Mouse (Mus musculus): ENCODE data around the gene Sox1.
A peak's percentile ranks its signal among the peaks of the same experiment; 100 is the strongest.

Gene Sox1

GRCm38 (mm10) chr8:12368856-12369255 is 26.2 kb upstream of the Sox1 start:
- Histone ChIP-seq H3K9me3 (ENCODE audit: low read length) (no peaks in the 10 kb centered on the region), H3K36me3 (ENCODE audit: insufficient read depth, low read length) (no peaks in the 10 kb centered on the region), H3K4me1 (replicated peaks; ENCODE audit: low read depth, low read length) (no peaks in the 10 kb centered on the region)

DNA sequence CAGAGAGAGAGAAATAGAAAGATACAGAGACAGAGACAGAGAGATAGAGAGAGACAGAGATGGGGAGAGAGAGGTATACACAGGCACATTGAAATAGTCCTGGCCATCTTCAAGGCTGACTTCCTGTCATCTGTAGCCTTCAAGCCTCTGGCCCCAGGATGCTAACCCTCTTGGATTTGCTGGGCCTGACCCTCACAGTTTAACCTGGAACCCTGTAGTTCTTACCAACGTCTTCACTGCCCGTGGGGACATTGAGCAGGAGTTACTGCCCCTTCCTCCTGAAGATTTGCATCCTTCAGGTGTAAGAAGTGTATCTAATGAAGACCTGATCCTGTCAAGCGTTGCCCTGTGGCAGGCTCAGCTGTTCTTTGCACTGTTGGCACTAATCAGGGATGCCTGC is 14.0 kb upstream of the Sox1 start:
- no peak for TF ChIP-seq NANOG (IDR thresholded peaks at IDR 0.05; ENCODE audit: borderline replicate concordance, low read length)
- TF ChIP-seq CTCF (conservative IDR thresholded peaks at IDR 0.05; ENCODE audit: low read length) = no peak
- TF ChIP-seq POU5F1 (IDR thresholded peaks at IDR 0.05; ENCODE audit: borderline replicate concordance, low read length) = no peak
- no peak overlapping the region for H3K4me3 ChIP-seq (replicated peaks; ENCODE audit: low read length)
- H3K9me3 ChIP-seq (ENCODE audit: low read length) = no peaks in the 10 kb centered on the region
- H3K4me1 ChIP-seq (replicated peaks; ENCODE audit: low read depth, low read length) = peaks cover 25% of the 10 kb centered on the region
- H3K36me3 ChIP-seq (ENCODE audit: insufficient read depth, low read length) = no peaks in the 10 kb centered on the region
- peaks cover 69% of the 10 kb centered on the region for H3K27me3 ChIP-seq (ENCODE audit: insufficient read depth, low read length)

More at GRCm38 (mm10) chr8:12368856-12369255, 26.2 kb upstream of the Sox1 start:
- Histone ChIP-seq H3K4me3 (replicated peaks; ENCODE audit: low read length) (no peak overlapping the region), H3K27me3 (ENCODE audit: insufficient read depth, low read length) (0 out of 2 replicates have a peak, but pooled peaks cover 3% of the 10 kb centered on the region)
- no peak for TF ChIP-seq CTCF (conservative IDR thresholded peaks at IDR 0.05; ENCODE audit: low read length)
- TF ChIP-seq NANOG (IDR thresholded peaks at IDR 0.05; ENCODE audit: borderline replicate concordance, low read length) = no peak
- no peak for TF ChIP-seq POU5F1 (IDR thresholded peaks at IDR 0.05; ENCODE audit: borderline replicate concordance, low read length)

GRCm38 (mm10) chr8:12382707-12383561 is 12.2 kb upstream of the Sox1 start:
- H3K4me1 ChIP-seq (replicated peaks; ENCODE audit: low read depth, low read length) = peaks cover 38% of the 10 kb centered on the region
- no peak overlapping the region for H3K4me3 ChIP-seq (replicated peaks; ENCODE audit: low read length)
- TF ChIP-seq NANOG (IDR thresholded peaks at IDR 0.05; ENCODE audit: borderline replicate concordance, low read length) (no peak), POU5F1 (IDR thresholded peaks at IDR 0.05; ENCODE audit: borderline replicate concordance, low read length) (no peak), CTCF (conservative IDR thresholded peaks at IDR 0.05; ENCODE audit: low read length) (no peak)

GRCm38 (mm10) chr8:12383979-12384890 is 10.9 kb upstream of the Sox1 start:
- Histone ChIP-seq H3K27me3 (ENCODE audit: insufficient read depth, low read length) (peaks cover 97% of the 10 kb centered on the region), H3K4me3 (replicated peaks; ENCODE audit: low read length) (peak overlapping the region; percentile 71), H3K9me3 (ENCODE audit: low read length) (no peaks in the 10 kb centered on the region), H3K4me1 (replicated peaks; ENCODE audit: low read depth, low read length) (peaks cover 38% of the 10 kb centered on the region), H3K36me3 (ENCODE audit: insufficient read depth, low read length) (no peaks in the 10 kb centered on the region)
- TF ChIP-seq POU5F1 (IDR thresholded peaks at IDR 0.05; ENCODE audit: borderline replicate concordance, low read length) = no peak
- TF ChIP-seq NANOG (IDR thresholded peaks at IDR 0.05; ENCODE audit: borderline replicate concordance, low read length) = no peak
- TF ChIP-seq CTCF (conservative IDR thresholded peaks at IDR 0.05; ENCODE audit: low read length) = no peak

More at GRCm38 (mm10) chr8:12382707-12383561, 12.2 kb upstream of the Sox1 start:
- Histone ChIP-seq H3K27me3 (ENCODE audit: insufficient read depth, low read length) (peaks cover 87% of the 10 kb centered on the region), H3K36me3 (ENCODE audit: insufficient read depth, low read length) (no peaks in the 10 kb centered on the region), H3K9me3 (ENCODE audit: low read length) (no peaks in the 10 kb centered on the region)

- H3K4me1 ChIP-seq (replicated peaks; ENCODE audit: low read depth, low read length) = peaks cover 42% of the 10 kb centered on the region
- peak overlapping the region; percentile 71 for H3K4me3 ChIP-seq (replicated peaks; ENCODE audit: low read length)
- no peaks in the 10 kb centered on the region for H3K36me3 ChIP-seq (ENCODE audit: insufficient read depth, low read length)
- no peaks in the 10 kb centered on the region for H3K9me3 ChIP-seq (ENCODE audit: low read length)
- peaks cover 98% of the 10 kb centered on the region for H3K27me3 ChIP-seq (ENCODE audit: insufficient read depth, low read length)
- TF ChIP-seq NANOG (IDR thresholded peaks at IDR 0.05; ENCODE audit: borderline replicate concordance, low read length) (no peak), CTCF (conservative IDR thresholded peaks at IDR 0.05; ENCODE audit: low read length) (no peak), POU5F1 (IDR thresholded peaks at IDR 0.05; ENCODE audit: borderline replicate concordance, low read length) (no peak)
These were observed 10.0 kb upstream of the Sox1 start for GRCm38 (mm10) chr8:12384996-12385685.

DNA sequence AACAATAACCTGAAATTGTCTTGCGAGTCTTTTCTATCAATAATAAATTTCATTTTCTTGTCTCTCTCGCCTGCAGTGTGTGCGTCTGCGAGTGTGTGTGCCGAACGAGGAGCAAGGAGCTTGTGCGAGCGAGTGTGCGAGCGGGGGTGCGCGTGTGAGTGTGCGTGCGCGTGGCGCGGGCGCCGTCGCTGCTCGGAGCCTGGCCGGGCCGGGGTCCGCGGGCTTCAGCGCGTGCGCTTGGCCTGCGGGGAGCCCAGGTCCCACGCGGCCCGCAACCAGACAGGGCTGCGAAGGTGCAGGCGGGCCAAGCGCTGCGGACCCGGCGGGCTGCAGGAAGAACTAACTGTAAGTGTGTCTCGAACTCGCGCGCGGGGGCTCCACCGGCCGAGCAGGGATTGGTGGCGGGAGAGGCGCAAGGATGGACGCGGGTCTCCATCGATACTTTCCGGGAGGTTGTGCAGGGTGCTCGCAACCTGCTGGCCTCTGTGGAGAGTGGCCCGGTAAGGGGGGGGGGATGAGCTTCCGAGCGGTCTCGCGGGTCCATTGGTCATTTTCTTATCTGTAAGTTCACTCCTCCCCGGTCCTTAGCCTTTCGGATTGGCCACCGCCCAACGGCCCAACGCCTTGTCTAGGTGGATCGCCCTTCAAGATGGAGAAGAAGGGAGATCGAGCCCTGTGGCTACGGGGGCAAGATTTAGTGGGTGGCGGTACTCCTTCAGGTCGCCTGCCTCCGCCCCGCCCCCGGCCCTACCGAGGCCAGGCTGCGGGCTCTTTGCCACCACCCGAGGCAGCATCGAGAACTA is 9.2 kb upstream of the Sox1 start:
- Histone ChIP-seq H3K27me3 (ENCODE audit: insufficient read depth, low read length) (peaks cover 98% of the 10 kb centered on the region), H3K4me3 (replicated peaks; ENCODE audit: low read length) (peak overlapping the region; percentile 71), H3K36me3 (ENCODE audit: insufficient read depth, low read length) (no peaks in the 10 kb centered on the region), H3K9me3 (ENCODE audit: low read length) (no peaks in the 10 kb centered on the region), H3K4me1 (replicated peaks; ENCODE audit: low read depth, low read length) (peaks cover 50% of the 10 kb centered on the region)
- no peak for TF ChIP-seq NANOG (IDR thresholded peaks at IDR 0.05; ENCODE audit: borderline replicate concordance, low read length)
- no peak for TF ChIP-seq CTCF (conservative IDR thresholded peaks at IDR 0.05; ENCODE audit: low read length)
- no peak for TF ChIP-seq POU5F1 (IDR thresholded peaks at IDR 0.05; ENCODE audit: borderline replicate concordance, low read length)

GRCm38 (mm10) chr8:12386530-12387222 is 8.4 kb upstream of the Sox1 start:
- H3K9me3 ChIP-seq (ENCODE audit: low read length) = no peaks in the 10 kb centered on the region
- peaks cover 98% of the 10 kb centered on the region for H3K27me3 ChIP-seq (ENCODE audit: insufficient read depth, low read length)
- H3K4me3 ChIP-seq (replicated peaks; ENCODE audit: low read length) = peak overlapping the region; percentile 71; the same call in 1 of the 2 replicates
- no peaks in the 10 kb centered on the region for H3K36me3 ChIP-seq (ENCODE audit: insufficient read depth, low read length)
- peaks cover 56% of the 10 kb centered on the region for H3K4me1 ChIP-seq (replicated peaks; ENCODE audit: low read depth, low read length)
- no peak for TF ChIP-seq NANOG (IDR thresholded peaks at IDR 0.05; ENCODE audit: borderline replicate concordance, low read length)
- no peak for TF ChIP-seq POU5F1 (IDR thresholded peaks at IDR 0.05; ENCODE audit: borderline replicate concordance, low read length)
- no peak for TF ChIP-seq CTCF (conservative IDR thresholded peaks at IDR 0.05; ENCODE audit: low read length)
